Mouse (Mus musculus) midbrain, embryonic 15.5 days (tissue): ENCODE results near the gene Ovca2. TPM values are rescaled to one million over a fixed set of nuclear protein-coding genes. Genes with fewer than 3 reads are reported as not detected.

Experiments
- ATAC-seq: fragments of 200-750 bp; cut with Nextera tagmentation; replicated peaks from 2 replicates; pipeline ENCODE4 v1.8.0; 2017; ENCODE audit warnings: moderate TSS enrichment
- H3K27ac ChIP-seq: fragments of 300-500 bp; sonication (generic); 2 replicates; pipeline ENCODE4 v1.5.1; 2015; ENCODE audit warnings: mild to moderate bottlenecking, inconsistent platforms
- H3K27me3 ChIP-seq: fragments of 300-500 bp; sonication (generic); replicated peaks from 2 replicates; pipeline ENCODE4 v1.6.1; 2015; ENCODE audit warnings: inconsistent platforms
- H3K36me3 ChIP-seq: fragments of 300-500 bp; sonication (generic); replicated peaks from 2 replicates; pipeline ENCODE4 v1.6.1; 2015; ENCODE audit warnings: inconsistent platforms
- H3K4me1 ChIP-seq: fragments of 300-500 bp; sonication (generic); 2 replicates; pipeline ENCODE4 v1.6.1; 2015; ENCODE audit warnings: inconsistent platforms
- H3K4me2 ChIP-seq: fragments of 300-500 bp; sonication (generic); 2 replicates; pipeline ENCODE4 v1.6.1; 2015; ENCODE audit warnings: inconsistent platforms, mild to moderate bottlenecking, moderate library complexity
- H3K4me3 ChIP-seq: fragments of 300-500 bp; sonication (generic); 2 replicates; pipeline ENCODE4 v1.5.1; 2015; ENCODE audit warnings: mild to moderate bottlenecking, inconsistent platforms
- H3K9ac ChIP-seq: fragments of 300-500 bp; sonication (generic); 2 replicates; pipeline ENCODE4 v1.6.1; 2015; ENCODE audit warnings: mild to moderate bottlenecking, inconsistent platforms
- H3K9me3 ChIP-seq: fragments of 300-500 bp; sonication (generic); 2 replicates; pipeline ENCODE4 v1.6.1; 2016; ENCODE audit warnings: inconsistent platforms
- WGBS: fragments of 180-500 bp; shearing (Covaris S2); methylation state at CpG from one replicate; pipeline ENCODE4 v1.1.7; 2015; ENCODE audit warnings: mixed read lengths; 5-methylcytosine and 5-hydroxymethylcytosine counted together
- polyA plus RNA-seq: library from polyadenylated mRNA; unstranded; fragments of >200 nt; fragmentation: Nextera tagmentation; extraction: Ambion mirVana; gene quantifications from 2 replicates; pipeline ENCODE4 v1.2.1, GENCODE M21; 2015

The Ovca2 gene
- polyA plus RNA-seq, result 15.4 and 18.3 TPM in 2 replicates

- peak within 1 kb of the TSS; percentile 91 for H3K27ac ChIP-seq
- peak; percentile 96 for ATAC-seq
- peaks cover 20% of the 10 kb centered on the region for H3K4me1 ChIP-seq
- H3K9ac ChIP-seq, result peak within 1 kb of the TSS; percentile 80
- H3K4me3 ChIP-seq, result peak within 1 kb of the TSS; percentile 65
- H3K36me3 ChIP-seq, result no peaks in the 10 kb centered on the region; the same call in 1 of the 2 replicates
- peak within 1 kb of the TSS; percentile 91 for H3K4me2 ChIP-seq
- no peaks in the 10 kb centered on the region for H3K27me3 ChIP-seq
- H3K9me3 ChIP-seq, result no peaks in the 10 kb centered on the region
- under 1% methylated on average over 33 of the region's 33 CpGs for WGBS
Observed at GRCm38 (mm10) chr11:75178672-75179208, at the start of gene Ovca2. Gene Ovca2 (minus strand): TSS chr11:75178835.

- Histone ChIP-seq H3K4me3 (no peak overlapping the region), H3K9me3 (no peaks in the 10 kb centered on the region), H3K9ac (no peak overlapping the region), H3K27me3 (no peaks in the 10 kb centered on the region), H3K36me3 (no peaks in the 10 kb centered on the region), H3K4me2 (no peak overlapping the region), H3K27ac (no peak overlapping the region), H3K4me1 (peaks cover 7% of the 10 kb centered on the region)
- ATAC-seq, result no peak
- WGBS, result 74% methylated on average over 3 of the region's 3 CpGs
Observed at GRCm38 (mm10) chr11:75227632-75228031, 49.0 kb upstream of the Ovca2 start.

GRCm38 (mm10) chr11:75224835-75225234 is 46.2 kb upstream of the Ovca2 start:
- no peak for ATAC-seq
- no peaks in the 10 kb centered on the region for H3K27me3 ChIP-seq
- WGBS, result 80% methylated on average over 4 of the region's 4 CpGs

GRCm38 (mm10) chr11:75224062-75224461 is 45.4 kb upstream of the Ovca2 start:
- Histone ChIP-seq H3K4me3 (no peak overlapping the region), H3K9me3 (no peaks in the 10 kb centered on the region), H3K4me2 (no peak overlapping the region), H3K27ac (no peak overlapping the region), H3K27me3 (no peaks in the 10 kb centered on the region), H3K9ac (no peak overlapping the region), H3K36me3 (no peaks in the 10 kb centered on the region), H3K4me1 (peaks cover 15% of the 10 kb centered on the region)
- WGBS, result 79% methylated on average over 12 of the region's 12 CpGs
- no peak for ATAC-seq

More at GRCm38 (mm10) chr11:75224835-75225234, 46.2 kb upstream of the Ovca2 start:
- H3K4me2 ChIP-seq, result no peak overlapping the region
- no peaks in the 10 kb centered on the region for H3K9me3 ChIP-seq
- no peak overlapping the region for H3K9ac ChIP-seq
- no peak overlapping the region for H3K27ac ChIP-seq
- no peaks in the 10 kb centered on the region for H3K36me3 ChIP-seq
- H3K4me1 ChIP-seq, result peaks cover 10% of the 10 kb centered on the region
- H3K4me3 ChIP-seq, result no peak overlapping the region

GRCm38 (mm10) chr11:75220517-75221145 is 42.0 kb upstream of the Ovca2 start:
- Histone ChIP-seq H3K27me3 (no peaks in the 10 kb centered on the region), H3K9me3 (no peaks in the 10 kb centered on the region), H3K4me3 (no peak overlapping the region), H3K27ac (no peak overlapping the region), H3K9ac (no peak overlapping the region), H3K36me3 (no peaks in the 10 kb centered on the region), H3K4me2 (no peak overlapping the region), H3K4me1 (peaks cover 22% of the 10 kb centered on the region)
- ATAC-seq, result no peak
- WGBS, result 42% methylated on average over 5 of the region's 6 CpGs

GRCm38 (mm10) chr11:75220115-75220514 is 41.5 kb upstream of the Ovca2 start:
- H3K4me3 ChIP-seq, result no peak overlapping the region
- no peaks in the 10 kb centered on the region for H3K27me3 ChIP-seq
- 29% methylated on average over 9 of the region's 9 CpGs for WGBS
- H3K9me3 ChIP-seq, result no peaks in the 10 kb centered on the region
- H3K4me2 ChIP-seq, result no peak overlapping the region
- no peaks in the 10 kb centered on the region for H3K36me3 ChIP-seq
- H3K4me1 ChIP-seq, result peaks cover 27% of the 10 kb centered on the region
- no peak overlapping the region; the same call in 1 of the 2 replicates for H3K27ac ChIP-seq
- ATAC-seq, result no peak
- no peak overlapping the region for H3K9ac ChIP-seq

- Histone ChIP-seq H3K4me1 (peaks cover 61% of the 10 kb centered on the region), H3K36me3 (no peaks in the 10 kb centered on the region), H3K27me3 (no peaks in the 10 kb centered on the region), H3K4me3 (peak overlapping the region; percentile 10; the same call in 1 of the 2 replicates), H3K9ac (peak overlapping the region; percentile 18; the same call in 1 of the 2 replicates), H3K9me3 (no peaks in the 10 kb centered on the region), H3K27ac (peak overlapping the region; percentile 72), H3K4me2 (peak overlapping the region; percentile 44)
- 15% methylated on average over 13 of the region's 13 CpGs for WGBS
- ATAC-seq, result peak; percentile 57
Observed at GRCm38 (mm10) chr11:75214081-75214950, 35.7 kb upstream of the Ovca2 start.

- H3K4me1 ChIP-seq, result peaks cover 69% of the 10 kb centered on the region
- H3K27ac ChIP-seq, result peak overlapping the region; percentile 72
Observed at GRCm38 (mm10) chr11:75213372-75214080, 34.9 kb upstream of the Ovca2 start.

GRCm38 (mm10) chr11:75212876-75213275 is 34.2 kb upstream of the Ovca2 start:
- H3K27me3 ChIP-seq, result no peaks in the 10 kb centered on the region
- peak overlapping the region; percentile 73 for H3K27ac ChIP-seq
- WGBS, result 52% methylated on average over 1 of the region's 3 CpGs
- no peak overlapping the region for H3K4me3 ChIP-seq
- no peaks in the 10 kb centered on the region for H3K36me3 ChIP-seq
- H3K4me1 ChIP-seq, result peaks cover 69% of the 10 kb centered on the region
- H3K4me2 ChIP-seq, result no peak overlapping the region
- H3K9me3 ChIP-seq, result no peaks in the 10 kb centered on the region
- ATAC-seq, result 0 out of 2 replicates have a peak, but pooled peaks have one; percentile 5
- no peak overlapping the region for H3K9ac ChIP-seq

More at GRCm38 (mm10) chr11:75213372-75214080, 34.9 kb upstream of the Ovca2 start:
- H3K36me3 ChIP-seq, result no peaks in the 10 kb centered on the region
- H3K27me3 ChIP-seq, result no peaks in the 10 kb centered on the region
- 4% methylated on average over 35 of the region's 35 CpGs for WGBS
- peak overlapping the region; percentile 10; the same call in 1 of the 2 replicates for H3K4me3 ChIP-seq
- no peaks in the 10 kb centered on the region for H3K9me3 ChIP-seq
- peak overlapping the region; percentile 18; the same call in 1 of the 2 replicates for H3K9ac ChIP-seq
- peak; percentile 74 for ATAC-seq
- peak overlapping the region; percentile 44 for H3K4me2 ChIP-seq

- Histone ChIP-seq H3K36me3 (no peaks in the 10 kb centered on the region), H3K27me3 (no peaks in the 10 kb centered on the region), H3K9me3 (no peaks in the 10 kb centered on the region), H3K4me3 (no peak overlapping the region), H3K4me2 (no peak overlapping the region), H3K27ac (peak overlapping the region; percentile 73), H3K9ac (no peak overlapping the region), H3K4me1 (peaks cover 69% of the 10 kb centered on the region)
- 32% methylated on average over 8 of the region's 8 CpGs for WGBS
- peak; percentile 34; the same call in 1 of the 2 replicates for ATAC-seq
Observed at GRCm38 (mm10) chr11:75212031-75212667, 33.5 kb upstream of the Ovca2 start.

- Histone ChIP-seq H3K36me3 (no peaks in the 10 kb centered on the region), H3K27ac (peak overlapping the region; percentile 75), H3K9ac (no peak overlapping the region), H3K4me3 (no peak overlapping the region), H3K27me3 (no peaks in the 10 kb centered on the region), H3K9me3 (no peaks in the 10 kb centered on the region), H3K4me1 (peaks cover 62% of the 10 kb centered on the region), H3K4me2 (no peak overlapping the region)
- ATAC-seq, result no peak
- WGBS, result 27% methylated on average over 6 of the region's 6 CpGs
Observed at GRCm38 (mm10) chr11:75210755-75211154, 32.1 kb upstream of the Ovca2 start.
